In the genomic region with DNA sequence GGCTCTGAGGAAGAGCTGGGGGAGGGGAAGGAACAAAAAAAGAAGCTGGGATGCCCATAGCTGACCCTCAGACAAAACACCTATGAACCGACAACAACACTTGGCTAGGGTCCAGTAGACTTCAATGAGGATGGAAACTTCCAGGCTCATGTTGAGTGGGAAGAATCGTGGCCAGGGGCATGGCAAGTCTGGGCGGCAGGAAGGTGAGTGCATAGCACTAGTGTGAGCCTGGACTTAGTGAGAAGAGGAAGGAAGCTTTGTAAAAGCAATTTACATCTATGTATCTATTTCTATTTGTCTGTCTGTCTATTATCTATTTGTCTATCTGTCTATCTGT, we compare ENCODE assay signal across 20 mouse cellular contexts. TPM values are rescaled to one million over a fixed set of nuclear protein-coding genes. Genes with fewer than 3 reads are reported as not detected.
DNase-seq lines count a peak whose midpoint lies in the region; ATAC-seq and TF ChIP-seq lines count a peak whose summit lies in the region.
"Had no signal": no experiment of that assay in that cellular context is flagged by ENCODE, and none has a peak within 500 bp of the region (broad histone marks: within the 10 kb centered on the region; RNA-seq: fewer than 3 reads in every experiment).

No protein-coding gene starts in this region.

- DNase-seq in kidney, postnatal 10 days = peak; percentile 54
- DNase-seq in kidney, adult 8-10 months = no peak
- peak; percentile 62 for DNase-seq in lung, postnatal 36 days
- DNase-seq in lung, adult 2 months = no peak
- no peak for DNase-seq in neural tube, embryonic 10.5 days (ENCODE audit: extremely low spot score, low spot score)
- DNase-seq: cerebellum, adult 18-20 months; cerebellum, postnatal 36 days; right cerebral cortex, postnatal 25 days; thymus, postnatal 4 days had no signal

- no peak for TF ChIP-seq POLR2A in lung, adult 2 months (IDR thresholded peaks at IDR 0.05; ENCODE audit: borderline replicate concordance, extremely low read depth, low read depth, low read length)

- H3K27ac ChIP-seq in heart, embryonic 15.5 days = peak overlapping the region; percentile 66; the same call in 1 of the 2 replicates
- H3K27ac ChIP-seq in heart, embryonic 11.5 days (ENCODE audit: low read depth, low read length) = no peak overlapping the region
- H3K27ac ChIP-seq: embryonic facial prominence, embryonic 10.5 days; limb, embryonic 12.5 days; liver, embryonic 14.5 days; midbrain, embryonic 13.5 days; neural tube, embryonic 15.5 days had no signal

- H3K4me3 ChIP-seq in heart, embryonic 15.5 days = no peak overlapping the region
- H3K4me3 ChIP-seq in heart, embryonic 11.5 days (ENCODE audit: low read depth, low read length) = no peak overlapping the region
- H3K4me3 ChIP-seq in lung, adult 2 months (replicated peaks; ENCODE audit: extremely low read depth, low read depth, low read length) = no peak overlapping the region
- H3K4me3 ChIP-seq: embryonic facial prominence, embryonic 10.5 days; limb, embryonic 12.5 days; midbrain, embryonic 13.5 days; neural tube, embryonic 15.5 days had no signal

- H3K9ac ChIP-seq in heart, embryonic 15.5 days = no peak overlapping the region
- no peak overlapping the region for H3K9ac ChIP-seq in heart, embryonic 11.5 days (ENCODE audit: low read depth, low read length)
- H3K9ac ChIP-seq: limb, embryonic 12.5 days; liver, embryonic 14.5 days; midbrain, embryonic 13.5 days; neural tube, embryonic 15.5 days had no signal

- H3K4me1 ChIP-seq in heart, embryonic 15.5 days (replicated peaks) = peaks cover 28% of the 10 kb centered on the region
- peaks cover 15% of the 10 kb centered on the region for H3K4me1 ChIP-seq in heart, embryonic 11.5 days (ENCODE audit: control insufficient read depth, insufficient read depth, low read length)
- H3K4me1 ChIP-seq in lung, adult 2 months (ENCODE audit: control insufficient read depth, insufficient read depth, low read length) = peaks cover 37% of the 10 kb centered on the region
- H3K4me1 ChIP-seq: limb, embryonic 12.5 days had no signal

- H3K36me3 ChIP-seq in heart, embryonic 15.5 days = no peaks in the 10 kb centered on the region
- H3K36me3 ChIP-seq in heart, embryonic 11.5 days (ENCODE audit: control insufficient read depth, insufficient read depth, low read length) = no peaks in the 10 kb centered on the region
- H3K36me3 ChIP-seq: embryonic facial prominence, embryonic 10.5 days; limb, embryonic 12.5 days; midbrain, embryonic 13.5 days; neural tube, embryonic 15.5 days had no signal

- H3K27me3 ChIP-seq in heart, embryonic 15.5 days = no peaks in the 10 kb centered on the region
- no peaks in the 10 kb centered on the region for H3K27me3 ChIP-seq in heart, embryonic 11.5 days (ENCODE audit: control insufficient read depth, insufficient read depth, low read length)
- H3K27me3 ChIP-seq: limb, embryonic 12.5 days; midbrain, embryonic 13.5 days; neural tube, embryonic 15.5 days; Patski had no signal

- no peak for ATAC-seq in heart, embryonic 15.5 days (replicated peaks; ENCODE audit: insufficient number of reproducible peaks, insufficient read depth, low FRiP score, low read depth)
- ATAC-seq in heart, embryonic 11.5 days (replicated peaks; ENCODE audit: insufficient number of reproducible peaks, low FRiP score, low TSS enrichment) = no peak
- ATAC-seq: activated CD4-positive, CD25-positive, alpha-beta regulatory T cell, adult 4 months; forebrain, embryonic 14.5 days; hindbrain, embryonic 16.5 days; midbrain, embryonic 13.5 days; Patski had no signal

- no peak for TF ChIP-seq CTCF in lung, adult 2 months (IDR thresholded peaks at IDR 0.05; ENCODE audit: insufficient read depth, low read length)

- H3K4me2 ChIP-seq in heart, embryonic 15.5 days = no peak overlapping the region
- no peak overlapping the region for H3K4me2 ChIP-seq in heart, embryonic 11.5 days
- H3K4me2 ChIP-seq: limb, embryonic 12.5 days; midbrain, embryonic 13.5 days; neural tube, embryonic 15.5 days had no signal

- no peaks in the 10 kb centered on the region for H3K9me3 ChIP-seq in heart, embryonic 15.5 days (replicated peaks)
- no peaks in the 10 kb centered on the region for H3K9me3 ChIP-seq in heart, embryonic 11.5 days (replicated peaks; ENCODE audit: control insufficient read depth, low read length)
- H3K9me3 ChIP-seq: embryonic facial prominence, embryonic 10.5 days; midbrain, embryonic 13.5 days; neural tube, embryonic 15.5 days had no signal

- 34% methylated on average over 3 of the region's 3 CpGs for WGBS in heart, embryonic 15.5 days
- 64% methylated on average over 3 of the region's 3 CpGs for WGBS in heart, embryonic 11.5 days (ENCODE audit: insufficient replicate concordance)
- WGBS in lung, adult 2 months = 30% methylated on average over 3 of the region's 3 CpGs

RNA-seq across cellular contexts. Expression of gene Heg1, which starts 8.4 kb away (rescaled TPM):
- 30.5 and 42.5 TPM in 2 replicates for polyA plus RNA-seq in heart, embryonic 15.5 days (2015; fragmentation: Nextera tagmentation; extraction: Ambion mirVana)
- 31.3 and 37.2 TPM in 2 replicates for polyA plus RNA-seq in heart, embryonic 11.5 days (2014; fragmentation: Nextera tagmentation; extraction: Ambion mirVana)
- polyA plus RNA-seq in lung, adult 2 months (2012; rRNA removed) = 150 and 153 TPM in 2 replicates

Comparison
In these comparisons a context has a peak if more than half of its experiments do, and no peak if none do; other contexts are left out.
1. DNase-seq: peak in kidney, postnatal 10 days (single experiment) and lung, postnatal 36 days (single experiment); none in kidney, adult 8-10 months (0 of 2), lung, adult 2 months (single experiment) and neural tube, embryonic 10.5 days (single experiment).